Mouse (Mus musculus) embryo, embryonic 10 days (tissue): ENCODE results near the gene Il15.

Source experiments
- DNase-seq: peaks from one replicate; pipeline ENCODE4 v3.0.0-alpha.2; 2015; ENCODE audit warnings: low spot score

Gene Il15

DNA sequence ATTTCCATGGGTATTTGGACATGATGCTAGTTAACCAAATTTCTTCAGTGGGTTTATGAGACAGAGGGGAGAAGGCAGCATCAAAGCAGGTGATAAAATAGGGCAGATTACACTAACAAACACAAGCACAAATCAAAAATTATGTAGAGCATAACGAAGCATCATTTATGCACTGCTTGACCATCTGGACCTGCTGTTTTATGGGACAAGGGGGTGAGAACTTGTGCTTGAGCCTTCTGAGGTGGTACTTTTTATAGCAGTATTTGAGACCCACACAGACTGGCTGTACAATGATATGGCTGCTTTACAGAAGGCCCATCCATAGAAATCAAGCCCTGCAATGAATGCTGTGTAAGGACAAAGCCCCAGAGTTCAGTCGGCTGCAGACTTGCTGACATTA is 46.9 kb downstream of the Il15 start:
- no peak for DNase-seq

GRCm38 (mm10) chr8:82351268-82351943 is 51.6 kb downstream of the Il15 start:
- no peak for DNase-seq

DNA sequence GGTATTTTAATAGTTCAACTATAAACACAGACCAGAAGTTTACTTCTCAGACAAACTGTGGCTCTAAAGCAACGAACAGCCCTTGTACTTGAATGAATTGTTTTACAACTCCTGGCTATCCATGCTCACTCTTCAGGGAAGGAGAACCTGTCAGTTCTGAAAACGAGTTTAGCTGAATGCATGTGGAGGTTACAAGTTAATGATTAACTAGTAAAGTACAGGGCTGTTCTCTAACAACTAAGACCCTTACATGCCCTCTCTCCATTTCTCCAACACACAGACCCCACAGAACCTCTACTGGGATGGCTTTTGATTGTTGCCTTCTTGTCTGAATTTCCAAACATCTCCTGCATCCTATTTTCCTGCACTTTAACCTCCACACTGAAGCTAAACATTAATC is 53.7 kb downstream of the Il15 start:
- DNase-seq, result no peak

DNA sequence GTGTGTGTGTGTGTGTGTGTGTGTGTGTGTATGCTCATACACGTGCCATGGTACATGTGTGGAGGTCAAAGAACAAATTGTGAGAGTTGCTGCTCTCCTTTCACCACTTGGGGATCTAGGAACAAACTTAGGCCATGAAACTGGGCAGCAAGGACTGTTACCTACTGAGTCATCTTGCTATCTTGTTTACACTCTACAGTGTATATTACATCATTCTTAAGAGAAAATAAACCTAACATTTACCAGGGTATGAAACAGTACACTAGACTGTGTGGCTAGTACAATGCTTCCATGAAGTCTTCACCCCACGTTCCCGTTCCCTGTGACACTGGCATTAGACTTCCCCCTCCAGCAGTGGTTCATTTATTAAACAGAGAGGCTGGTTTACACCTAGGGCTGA is 56.5 kb downstream of the Il15 start:
- no peak for DNase-seq

GRCm38 (mm10) chr8:82331675-82332234 is 71.3 kb downstream of the Il15 start:
- DNase-seq, result no peak

GRCm38 (mm10) chr8:82327986-82328652 is 74.9 kb downstream of the Il15 start:
- DNase-seq, result no peak

- DNase-seq, result no peak
Observed at GRCm38 (mm10) chr8:82326061-82326460, 77.0 kb downstream of the Il15 start.

GRCm38 (mm10) chr8:82325586-82325985 is 77.4 kb downstream of the Il15 start:
- no peak for DNase-seq

DNA sequence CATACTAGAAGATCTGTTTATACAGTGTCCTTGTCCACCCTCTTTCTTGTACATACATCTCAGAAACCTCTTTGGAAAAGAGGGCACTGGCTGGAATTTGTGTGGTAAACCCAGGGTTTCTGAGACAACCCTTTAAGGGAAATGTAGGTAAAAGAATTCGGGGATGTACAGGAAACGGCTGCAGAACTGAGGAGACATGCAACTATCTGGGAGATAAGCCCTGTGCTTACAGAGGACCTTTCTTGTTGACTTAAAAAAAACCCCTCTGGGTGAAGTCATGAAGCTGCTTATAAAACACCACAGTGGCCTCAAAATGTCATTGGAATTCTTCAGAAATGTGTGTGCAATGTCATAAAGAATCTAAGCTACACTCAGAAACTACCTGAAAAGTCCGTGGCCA is 85.6 kb downstream of the Il15 start:
- DNase-seq, result no peak

- no peak for DNase-seq
Observed at GRCm38 (mm10) chr8:82306424-82306823, 96.6 kb downstream of the Il15 start.

- no peak for DNase-seq
Observed at GRCm38 (mm10) chr8:82296256-82296655, 106.8 kb downstream of the Il15 start.

GRCm38 (mm10) chr8:82291659-82292058 is 111.4 kb downstream of the Il15 start:
- DNase-seq, result no peak

GRCm38 (mm10) chr8:82285866-82286265 is 117.2 kb downstream of the Il15 start:
- no peak for DNase-seq

GRCm38 (mm10) chr8:82281995-82282394 is 121.0 kb downstream of the Il15 start:
- DNase-seq, result no peak
